Mouse (Mus musculus): Measurements from ENCODE around the gene Lmtk3. TPM values are rescaled to one million over a fixed set of nuclear protein-coding genes. Genes with fewer than 3 reads are reported as not detected.

Gene Lmtk3
- polyA plus RNA-seq, 2 experiments, result 1.8 to 46.2 TPM

GRCm38 (mm10) chr7:45750162-45750561, 33.4 kb upstream of the Lmtk3 start:
- no peak overlapping the region for H3K9ac ChIP-seq (ENCODE audit: low read depth, low read length, severe bottlenecking)
- no peaks in the 10 kb centered on the region for H3K4me1 ChIP-seq (ENCODE audit: control insufficient read depth, insufficient read depth, low read length)
- 64% methylated on average over 9 of the region's 9 CpGs for WGBS
- H3K4me2 ChIP-seq (replicated peaks; ENCODE audit: low read depth, low read length, severe bottlenecking), result no peak overlapping the region
- no peak overlapping the region for H3K4me3 ChIP-seq (replicated peaks; ENCODE audit: low read length)
- DNase-seq (ENCODE audit: low spot score), result no peak
- H3K27ac ChIP-seq (replicated peaks; ENCODE audit: low read depth, low read length), result no peak overlapping the region
- no peaks in the 10 kb centered on the region for H3K36me3 ChIP-seq (ENCODE audit: control insufficient read depth, insufficient read depth, low read length)
- TF ChIP-seq POLR2A (IDR thresholded peaks at IDR 0.05; ENCODE audit: borderline replicate concordance, extremely low read depth, insufficient read depth, insufficient read length), result no peak
- no peak for ATAC-seq (ENCODE audit: low FRiP score, low read depth)
- H3K9me3 ChIP-seq (ENCODE audit: control insufficient read depth, low read length), result no peaks in the 10 kb centered on the region; the same call in 1 of the 2 replicates
- no peaks in the 10 kb centered on the region for H3K27me3 ChIP-seq (ENCODE audit: control insufficient read depth, insufficient read depth, low read length)

GRCm38 (mm10) chr7:45755703-45756102, 27.8 kb upstream of the Lmtk3 start:
- H3K9ac ChIP-seq (ENCODE audit: low read depth, low read length, severe bottlenecking), result no peak overlapping the region
- no peaks in the 10 kb centered on the region for H3K36me3 ChIP-seq (ENCODE audit: control insufficient read depth, insufficient read depth, low read length)
- H3K4me1 ChIP-seq (ENCODE audit: control insufficient read depth, insufficient read depth, low read length), result peaks cover 3% of the 10 kb centered on the region; the same call in 1 of the 2 replicates
- H3K27me3 ChIP-seq (ENCODE audit: control insufficient read depth, insufficient read depth, low read length), result peaks cover 24% of the 10 kb centered on the region
- H3K4me3 ChIP-seq (replicated peaks; ENCODE audit: low read length), result no peak overlapping the region
- TF ChIP-seq POLR2A (IDR thresholded peaks at IDR 0.05; ENCODE audit: borderline replicate concordance, extremely low read depth, insufficient read depth, insufficient read length), result no peak
- H3K4me2 ChIP-seq (replicated peaks; ENCODE audit: low read depth, low read length, severe bottlenecking), result no peak overlapping the region
- H3K27ac ChIP-seq (replicated peaks; ENCODE audit: low read depth, low read length), result no peak overlapping the region
- ATAC-seq (ENCODE audit: low FRiP score, low read depth) (no peak), DNase-seq (ENCODE audit: low spot score) (no peak)
- WGBS, result 54% methylated on average over 6 of the region's 6 CpGs
- no peaks in the 10 kb centered on the region for H3K9me3 ChIP-seq (ENCODE audit: control insufficient read depth, low read length)

- H3K27ac ChIP-seq (replicated peaks; ENCODE audit: low read depth, low read length), result no peak overlapping the region
- WGBS, result 4% methylated on average over 15 of the region's 27 CpGs
- no peak for TF ChIP-seq POLR2A (IDR thresholded peaks at IDR 0.05; ENCODE audit: borderline replicate concordance, extremely low read depth, insufficient read depth, insufficient read length)
- H3K4me3 ChIP-seq (replicated peaks; ENCODE audit: low read length), result peak overlapping the region; percentile 18; the same call in 1 of the 2 replicates
- peak overlapping the region; percentile 38 for H3K4me2 ChIP-seq (replicated peaks; ENCODE audit: low read depth, low read length, severe bottlenecking)
- H3K9me3 ChIP-seq (ENCODE audit: control insufficient read depth, low read length), result no peaks in the 10 kb centered on the region
- no peak for DNase-seq (ENCODE audit: low spot score)
- H3K27me3 ChIP-seq (ENCODE audit: control insufficient read depth, insufficient read depth, low read length), result peaks cover 24% of the 10 kb centered on the region
- no peaks in the 10 kb centered on the region for H3K36me3 ChIP-seq (ENCODE audit: control insufficient read depth, insufficient read depth, low read length)
- no peak for ATAC-seq (ENCODE audit: low FRiP score, low read depth)
- peak overlapping the region; percentile 34 for H3K9ac ChIP-seq (ENCODE audit: low read depth, low read length, severe bottlenecking)
- peaks cover 3% of the 10 kb centered on the region; the same call in 1 of the 2 replicates for H3K4me1 ChIP-seq (ENCODE audit: control insufficient read depth, insufficient read depth, low read length)
Measured at GRCm38 (mm10) chr7:45759400-45759799, 24.1 kb upstream of the Lmtk3 start.

- Histone ChIP-seq H3K36me3 (ENCODE audit: control insufficient read depth, insufficient read depth, low read length) (no peaks in the 10 kb centered on the region), H3K9ac (ENCODE audit: low read depth, low read length, severe bottlenecking) (no peak overlapping the region), H3K4me1 (ENCODE audit: control insufficient read depth, insufficient read depth, low read length) (peaks cover 3% of the 10 kb centered on the region; the same call in 1 of the 2 replicates), H3K27ac (replicated peaks; ENCODE audit: low read depth, low read length) (no peak overlapping the region), H3K4me2 (replicated peaks; ENCODE audit: low read depth, low read length, severe bottlenecking) (no peak overlapping the region), H3K4me3 (replicated peaks; ENCODE audit: low read length) (no peak overlapping the region), H3K27me3 (ENCODE audit: control insufficient read depth, insufficient read depth, low read length) (peaks cover 24% of the 10 kb centered on the region), H3K9me3 (ENCODE audit: control insufficient read depth, low read length) (no peaks in the 10 kb centered on the region)
- ATAC-seq (ENCODE audit: low FRiP score, low read depth), result no peak
- TF ChIP-seq POLR2A (IDR thresholded peaks at IDR 0.05; ENCODE audit: borderline replicate concordance, extremely low read depth, insufficient read depth, insufficient read length), result no peak
- 56% methylated on average over 5 of the region's 5 CpGs for WGBS
- no peak for DNase-seq (ENCODE audit: low spot score)
Measured at GRCm38 (mm10) chr7:45760151-45760550, 23.4 kb upstream of the Lmtk3 start.

- Histone ChIP-seq H3K9ac (ENCODE audit: low read depth, low read length, severe bottlenecking) (no peak overlapping the region), H3K4me2 (replicated peaks; ENCODE audit: low read depth, low read length, severe bottlenecking) (no peak overlapping the region), H3K27me3 (ENCODE audit: control insufficient read depth, insufficient read depth, low read length) (no peaks in the 10 kb centered on the region), H3K4me1 (ENCODE audit: control insufficient read depth, insufficient read depth, low read length) (peaks cover 2% of the 10 kb centered on the region; the same call in 1 of the 2 replicates), H3K4me3 (replicated peaks; ENCODE audit: low read length) (no peak overlapping the region), H3K36me3 (ENCODE audit: control insufficient read depth, insufficient read depth, low read length) (no peaks in the 10 kb centered on the region), H3K9me3 (ENCODE audit: control insufficient read depth, low read length) (no peaks in the 10 kb centered on the region), H3K27ac (replicated peaks; ENCODE audit: low read depth, low read length) (no peak overlapping the region)
- ATAC-seq (ENCODE audit: low FRiP score, low read depth) (no peak), DNase-seq (ENCODE audit: low spot score) (no peak)
- TF ChIP-seq POLR2A (IDR thresholded peaks at IDR 0.05; ENCODE audit: borderline replicate concordance, extremely low read depth, insufficient read depth, insufficient read length), result no peak
- 52% methylated on average over 8 of the region's 8 CpGs for WGBS
Measured at GRCm38 (mm10) chr7:45765995-45766394, 17.5 kb upstream of the Lmtk3 start.

- H3K4me1 ChIP-seq (ENCODE audit: control insufficient read depth, insufficient read depth, low read length), result peaks cover 2% of the 10 kb centered on the region; the same call in 1 of the 2 replicates
- DNase-seq (ENCODE audit: low spot score) (no peak), ATAC-seq (ENCODE audit: low FRiP score, low read depth) (no peak)
- no peak for TF ChIP-seq POLR2A (IDR thresholded peaks at IDR 0.05; ENCODE audit: borderline replicate concordance, extremely low read depth, insufficient read depth, insufficient read length)
- no peak overlapping the region for H3K9ac ChIP-seq (ENCODE audit: low read depth, low read length, severe bottlenecking)
- H3K36me3 ChIP-seq (ENCODE audit: control insufficient read depth, insufficient read depth, low read length), result no peaks in the 10 kb centered on the region
- WGBS, result 58% methylated on average over 8 of the region's 8 CpGs
- H3K4me3 ChIP-seq (replicated peaks; ENCODE audit: low read length), result no peak overlapping the region
- no peaks in the 10 kb centered on the region for H3K27me3 ChIP-seq (ENCODE audit: control insufficient read depth, insufficient read depth, low read length)
- no peak overlapping the region for H3K4me2 ChIP-seq (replicated peaks; ENCODE audit: low read depth, low read length, severe bottlenecking)
- H3K27ac ChIP-seq (replicated peaks; ENCODE audit: low read depth, low read length), result no peak overlapping the region
- H3K9me3 ChIP-seq (ENCODE audit: control insufficient read depth, low read length), result no peaks in the 10 kb centered on the region
Measured at GRCm38 (mm10) chr7:45766764-45767163, 16.8 kb upstream of the Lmtk3 start.
